Mouse (Mus musculus) heart, adult 2 months (tissue): ENCODE results near the gene Ciz1.

ENCODE experiments used
- CTCF ChIP-seq: fragments of 200-600 bp; IDR thresholded peaks from 2 replicates; pipeline ENCODE4 v1.8.1; 2022; ENCODE audit warnings: antibody characterized with exemption, mild to moderate bottlenecking, moderate library complexity
- POLR2A ChIP-seq: fragments of 200-500 bp; IDR thresholded peaks from 2 replicates; pipeline ENCODE4 v1.6.1; 2011; ENCODE audit warnings: mild to moderate bottlenecking, low read depth, low read length, control low read depth; ENCODE audit not compliant: insufficient read depth

- TF ChIP-seq POLR2A = no peak
- no peak for TF ChIP-seq CTCF
Observed at GRCm38 (mm10) chr2:32367315-32367714, 15.2 kb downstream of the Ciz1 start.
